Mouse (Mus musculus) brain, embryonic 18.5 days (tissue): ENCODE measurements around the gene Gm36176.
"Not testable (repeated sequence)": the region's sequence is repeated elsewhere in the genome, so short reads cannot be mapped to it uniquely, and the experiment has no call there.

Source experiments
- DNase-seq: peaks from one replicate; pipeline ENCODE4 v3.0.0-alpha.2; 2012; ENCODE audit warnings: low read depth, low spot score

Gm36176 gene

GRCm38 (mm10) chr10:77846503-77846902, at the start of gene Gm36176:
Gene Gm36176 (plus strand): TSS chr10:77846803.
- no peak for DNase-seq

GRCm38 (mm10) chr10:77797677-77798076, 48.9 kb upstream of the Gm36176 start:
- no peak for DNase-seq

DNA sequence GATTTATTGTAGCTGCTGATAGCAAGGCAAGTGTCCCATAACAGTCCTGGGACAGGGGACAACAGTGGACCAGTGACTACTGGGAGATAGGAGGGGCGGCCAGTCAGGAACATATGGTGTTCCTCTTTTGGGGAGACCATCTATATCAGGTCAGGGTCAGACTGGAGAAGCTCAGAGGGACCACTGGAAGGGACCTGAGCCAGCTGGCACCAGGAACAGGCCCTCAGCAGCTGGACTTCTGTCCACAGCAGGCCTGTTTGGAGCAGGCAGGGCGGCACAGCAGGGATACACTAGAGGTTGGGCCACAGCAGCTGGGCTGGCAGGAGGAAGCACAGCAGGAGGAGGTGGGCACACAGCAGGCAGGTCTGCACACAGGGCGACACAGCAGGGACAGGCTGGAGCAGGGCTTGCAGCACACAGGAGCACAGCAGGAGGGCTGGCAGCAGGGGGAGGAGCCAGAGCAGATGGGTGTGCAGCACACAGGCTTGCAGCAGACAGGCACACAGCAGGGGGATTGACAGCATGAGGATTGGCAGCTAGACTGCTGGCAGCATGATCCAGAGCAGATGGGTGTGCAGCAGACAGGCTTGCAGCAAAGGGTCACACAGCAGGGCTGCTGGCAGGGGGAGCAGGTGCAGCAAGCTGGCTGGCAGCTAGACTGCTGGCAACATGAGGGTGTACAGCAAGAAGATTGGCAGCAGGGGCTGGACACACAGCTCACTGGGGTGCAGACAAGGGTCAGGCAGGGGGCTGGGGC, 48.3 kb upstream of the Gm36176 start:
- not testable (repeated sequence) for DNase-seq

GRCm38 (mm10) chr10:77798921-77799508, 47.6 kb upstream of the Gm36176 start, which contains the start of gene Gm19668:
Gene Gm19668 (minus strand): TSS chr10:77799133.
- no peak for DNase-seq

- DNase-seq: no peak
Observed at GRCm38 (mm10) chr10:77804095-77804494, 42.5 kb upstream of the Gm36176 start.

DNA sequence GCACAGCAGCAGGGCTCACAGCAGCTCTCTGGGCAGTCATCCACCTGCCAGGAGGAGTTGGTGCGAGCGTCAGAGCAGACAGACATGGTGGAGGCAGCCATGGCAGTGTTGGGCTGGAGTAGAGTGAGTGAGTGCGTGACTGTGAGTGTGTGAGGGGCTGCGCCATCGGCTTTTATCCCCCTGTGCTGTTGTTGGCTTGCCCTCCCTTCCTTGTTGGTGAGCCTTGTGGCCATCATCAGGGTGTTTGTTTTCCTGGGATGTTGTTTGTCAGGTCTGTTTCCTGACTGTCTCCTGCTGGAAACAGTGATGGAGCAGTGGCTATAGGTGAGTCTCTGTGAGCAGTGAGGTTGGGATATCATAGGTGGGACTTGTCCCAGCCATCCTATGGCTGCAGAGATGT, 34.9 kb upstream of the Gm36176 start, which contains the start of gene Gm9507:
Gene Gm9507 (minus strand): TSS at position 101 of the 400 bp plus-strand sequence.
- DNase-seq: no peak

- no peak for DNase-seq
Observed at GRCm38 (mm10) chr10:77814382-77814781, 32.2 kb upstream of the Gm36176 start, which contains the start of gene Gm2696. Gene Gm2696 (plus strand): TSS chr10:77814682.

DNA sequence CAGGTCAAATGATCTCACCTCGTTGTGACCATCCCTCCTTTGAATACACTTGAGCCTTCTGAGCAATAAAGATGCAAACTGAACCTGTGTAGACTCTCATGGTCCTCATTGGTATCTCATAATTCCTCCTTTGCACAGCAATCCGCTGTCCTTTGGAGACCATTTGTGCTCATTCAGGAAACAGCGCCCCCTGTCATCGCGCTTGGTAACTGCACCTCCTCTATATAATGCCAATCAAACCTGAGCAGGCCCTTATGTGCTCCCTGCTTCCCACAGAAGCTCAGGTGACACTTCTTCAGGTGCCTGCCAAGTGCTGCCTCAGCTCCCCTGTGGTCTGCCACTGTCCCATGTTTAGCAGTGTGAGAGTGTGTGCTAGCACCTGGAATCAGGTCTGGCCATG, 31.1 kb upstream of the Gm36176 start:
- DNase-seq: no peak

DNA sequence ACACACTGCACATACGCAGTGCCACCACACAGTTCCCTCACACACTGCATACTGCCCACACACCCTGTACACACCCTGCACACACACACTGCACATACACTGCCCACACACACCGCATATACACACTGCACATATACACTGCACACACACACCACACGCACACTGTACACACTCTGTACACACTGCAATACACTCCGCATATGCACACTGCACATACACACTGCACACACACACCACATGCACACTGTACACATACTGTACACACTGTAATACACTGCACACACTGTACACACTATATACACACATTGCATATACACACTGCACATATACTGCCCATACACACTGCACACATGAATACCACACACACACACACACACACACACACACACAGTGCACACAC, 28.1 kb upstream of the Gm36176 start:
- DNase-seq: no peak

- DNase-seq: no peak
Observed at GRCm38 (mm10) chr10:77819203-77819602, 27.4 kb upstream of the Gm36176 start.

DNA sequence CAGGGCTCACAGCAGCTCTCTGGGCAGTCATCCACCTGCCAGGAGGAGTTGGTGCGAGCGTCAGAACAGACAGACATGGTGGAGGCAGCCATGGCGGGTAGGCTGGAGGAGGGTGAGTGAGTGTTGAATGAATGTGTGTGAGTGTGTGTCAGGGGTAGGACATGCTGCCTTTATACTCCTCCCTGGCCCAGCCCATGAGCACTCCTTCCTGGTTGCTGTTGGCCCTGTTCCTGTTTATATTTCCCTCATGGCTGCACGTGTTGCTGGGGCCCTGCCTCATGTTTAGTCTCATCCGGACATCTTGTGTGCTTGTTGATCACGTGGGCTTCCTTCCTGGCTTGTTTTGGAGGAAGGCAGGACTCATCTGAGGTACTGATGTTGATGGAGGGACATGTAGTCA, 19.7 kb upstream of the Gm36176 start, which contains the start of gene Krtap10-4:
Gene Krtap10-4 (minus strand): TSS at position 145 of the 400 bp plus-strand sequence.
- DNase-seq: no peak

GRCm38 (mm10) chr10:77835647-77836046, 11.0 kb upstream of the Gm36176 start, which contains the start of gene Krtap10-10:
Gene Krtap10-10 (plus strand): TSS chr10:77835947.
- no peak for DNase-seq

GRCm38 (mm10) chr10:77839006-77839405, 7.6 kb upstream of the Gm36176 start:
- no peak for DNase-seq

GRCm38 (mm10) chr10:77846961-77847360, 358 bp downstream of the Gm36176 start:
- DNase-seq: no peak

DNA sequence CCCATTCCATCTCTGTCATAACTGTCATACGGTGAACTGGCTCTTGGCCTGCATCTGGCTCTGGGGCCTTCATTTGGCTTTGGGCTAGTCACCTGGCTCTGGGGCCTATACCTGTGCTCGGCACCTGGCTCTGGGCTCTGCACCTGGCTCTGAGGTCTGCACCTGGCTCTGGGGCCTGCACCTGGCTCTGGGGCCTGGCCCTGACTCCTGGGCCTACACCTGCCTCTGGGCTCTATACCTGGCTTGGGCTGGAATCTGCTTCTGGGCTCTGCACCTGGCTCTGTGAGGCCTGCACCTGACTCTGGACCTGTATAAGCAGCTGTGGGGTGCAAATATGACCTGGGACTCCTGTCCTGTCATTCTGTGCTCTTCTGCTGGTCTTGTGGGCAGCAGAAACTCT, 935 bp downstream of the Gm36176 start:
- no peak for DNase-seq

- DNase-seq: no peak
Observed at GRCm38 (mm10) chr10:77852559-77852958, 6.0 kb downstream of the Gm36176 start, which contains the start of gene Gm10318. Gene Gm10318 (plus strand): TSS chr10:77852859.

- DNase-seq: no peak
Observed at GRCm38 (mm10) chr10:77861675-77862074, 15.1 kb downstream of the Gm36176 start, which contains the start of gene Gm3285. Gene Gm3285 (plus strand): TSS chr10:77861975.

GRCm38 (mm10) chr10:77864067-77864761, 17.6 kb downstream of the Gm36176 start:
- DNase-seq: no peak

- DNase-seq: no peak
Observed at GRCm38 (mm10) chr10:77864762-77865143, 18.1 kb downstream of the Gm36176 start.

DNA sequence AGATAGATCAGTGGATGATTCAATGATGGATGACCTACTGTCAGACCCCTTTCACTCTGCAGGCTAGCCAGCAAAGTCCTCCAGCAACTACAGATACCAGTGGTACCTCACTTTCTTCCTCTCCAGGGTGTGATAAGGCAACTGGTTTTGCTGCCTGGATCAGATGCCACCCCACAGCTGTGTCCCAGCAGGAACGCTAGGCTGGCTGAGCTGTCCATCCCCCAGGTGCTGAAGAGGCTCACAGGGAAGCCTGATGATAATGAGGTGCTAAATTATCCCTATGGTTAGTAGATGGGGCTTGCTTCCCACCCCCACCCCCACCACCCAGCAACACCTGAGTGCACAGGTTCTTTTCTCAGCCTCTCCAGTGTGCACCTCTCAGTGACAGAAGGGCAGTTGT, 20.9 kb downstream of the Gm36176 start:
- no peak for DNase-seq

- DNase-seq: no peak
Observed at GRCm38 (mm10) chr10:77869651-77870050, 23.0 kb downstream of the Gm36176 start.

GRCm38 (mm10) chr10:77878985-77879384, 32.4 kb downstream of the Gm36176 start:
- no peak for DNase-seq
